Mouse (Mus musculus) right cerebral cortex, adult 2 months (tissue): ENCODE measurements around the gene Brd3os.

ENCODE experiments used
- DNase-seq, 2 experiments: peaks; one replicate each; pipeline ENCODE4 v3.0.0; 2021 to 2022; ENCODE audit warnings: low spot score in 2 of 2

Gene Brd3os

GRCm38 (mm10) chr2:27441767-27442707 lies at the start of gene Brd3os:
TSS of gene Brd3os (plus strand) at chr2:27442324.
- DNase-seq, result peak; percentile 96

GRCm38 (mm10) chr2:27394158-27394832 lies 47.8 kb upstream of the Brd3os start:
- no peak for DNase-seq

GRCm38 (mm10) chr2:27396656-27397440 lies 45.3 kb upstream of the Brd3os start:
- DNase-seq, result no peak

- DNase-seq, result no peak
Observed at GRCm38 (mm10) chr2:27400083-27400482, 42.0 kb upstream of the Brd3os start.

GRCm38 (mm10) chr2:27401544-27401943 lies 40.6 kb upstream of the Brd3os start:
- DNase-seq, result no peak

GRCm38 (mm10) chr2:27404375-27405093 lies 37.6 kb upstream of the Brd3os start:
- DNase-seq, result no peak

- DNase-seq, result no peak
Observed at GRCm38 (mm10) chr2:27405094-27405884, 36.8 kb upstream of the Brd3os start.

- no peak for DNase-seq
Observed at GRCm38 (mm10) chr2:27406928-27407327, 35.2 kb upstream of the Brd3os start.

GRCm38 (mm10) chr2:27408194-27408593 lies 33.9 kb upstream of the Brd3os start:
- DNase-seq, result no peak

- DNase-seq, result no peak
Observed at GRCm38 (mm10) chr2:27410518-27411140, 31.5 kb upstream of the Brd3os start.

- no peak for DNase-seq
Observed at GRCm38 (mm10) chr2:27411688-27412174, 30.4 kb upstream of the Brd3os start.

- DNase-seq, result no peak
Observed at GRCm38 (mm10) chr2:27412245-27412800, 29.8 kb upstream of the Brd3os start.

GRCm38 (mm10) chr2:27413582-27413935 lies 28.6 kb upstream of the Brd3os start:
- DNase-seq, result no peak

- no peak for DNase-seq
Observed at GRCm38 (mm10) chr2:27413936-27414657, 28.0 kb upstream of the Brd3os start.

- DNase-seq, result no peak
Observed at GRCm38 (mm10) chr2:27415060-27415783, 26.9 kb upstream of the Brd3os start.

GRCm38 (mm10) chr2:27416425-27416824 lies 25.7 kb upstream of the Brd3os start:
- DNase-seq, result no peak

- DNase-seq, result no peak
Observed at GRCm38 (mm10) chr2:27417648-27418153, 24.4 kb upstream of the Brd3os start.

GRCm38 (mm10) chr2:27418577-27419070 lies 23.5 kb upstream of the Brd3os start:
- DNase-seq, result no peak
